Mouse (Mus musculus) heart, embryonic 13.5 days (tissue): ENCODE data around the gene Fgd5. TPM values are rescaled to one million over a fixed set of nuclear protein-coding genes. Genes with fewer than 3 reads are reported as not detected.

Experiments used
- ATAC-seq: fragments of 200-750 bp; cut with Nextera tagmentation; 2 replicates; pipeline ENCODE4 v1.8.0; 2017; ENCODE audit warnings: moderate TSS enrichment; ENCODE audit not compliant: insufficient number of reproducible peaks, low FRiP score, low TSS enrichment; ENCODE audit errors: extremely low read depth
- H3K27ac ChIP-seq: fragments of 300-500 bp; sonication (generic); replicated peaks from 2 replicates; pipeline ENCODE4 v1.5.1; 2015; ENCODE audit warnings: moderate library complexity, mild to moderate bottlenecking, inconsistent platforms
- H3K27me3 ChIP-seq: fragments of 300-500 bp; sonication (generic); replicated peaks from 2 replicates; pipeline ENCODE4 v1.6.1; 2015; ENCODE audit warnings: mild to moderate bottlenecking, inconsistent platforms
- H3K36me3 ChIP-seq: fragments of 300-500 bp; sonication (generic); 2 replicates; pipeline ENCODE4 v1.6.1; 2015; ENCODE audit warnings: mild to moderate bottlenecking, inconsistent platforms
- H3K4me1 ChIP-seq: fragments of 300-500 bp; sonication (generic); 2 replicates; pipeline ENCODE4 v1.6.1; 2015; ENCODE audit warnings: inconsistent platforms
- H3K4me2 ChIP-seq: fragments of 300-500 bp; sonication (generic); 2 replicates; pipeline ENCODE4 v1.6.1; 2015; ENCODE audit warnings: inconsistent platforms, mild to moderate bottlenecking, moderate library complexity
- H3K4me3 ChIP-seq: fragments of 300-500 bp; sonication (generic); 2 replicates; pipeline ENCODE4 v1.5.1; 2015; ENCODE audit warnings: moderate library complexity, mild to moderate bottlenecking, inconsistent platforms
- H3K9ac ChIP-seq: fragments of 300-500 bp; sonication (generic); 2 replicates; pipeline ENCODE4 v1.6.1; 2015; ENCODE audit warnings: inconsistent platforms, mild to moderate bottlenecking, moderate library complexity
- H3K9me3 ChIP-seq: fragments of 300-500 bp; sonication (generic); 2 replicates; pipeline ENCODE4 v1.6.1; 2016; ENCODE audit warnings: inconsistent platforms
- WGBS: fragments of 180-500 bp; shearing (Covaris S2); methylation state at CpG from one replicate; pipeline ENCODE4 v1.1.7; 2015; ENCODE audit warnings: mixed read lengths; 5-methylcytosine and 5-hydroxymethylcytosine counted together
- polyA plus RNA-seq: library from polyadenylated mRNA; unstranded; fragments of >200 nt; fragmentation: Nextera tagmentation; extraction: Ambion mirVana; gene quantifications from 2 replicates; pipeline ENCODE4 v1.2.1, GENCODE M21; 2015

Gene Fgd5
- polyA plus RNA-seq, 1 experiment from 2014 or later = 11.4 TPM

DNA sequence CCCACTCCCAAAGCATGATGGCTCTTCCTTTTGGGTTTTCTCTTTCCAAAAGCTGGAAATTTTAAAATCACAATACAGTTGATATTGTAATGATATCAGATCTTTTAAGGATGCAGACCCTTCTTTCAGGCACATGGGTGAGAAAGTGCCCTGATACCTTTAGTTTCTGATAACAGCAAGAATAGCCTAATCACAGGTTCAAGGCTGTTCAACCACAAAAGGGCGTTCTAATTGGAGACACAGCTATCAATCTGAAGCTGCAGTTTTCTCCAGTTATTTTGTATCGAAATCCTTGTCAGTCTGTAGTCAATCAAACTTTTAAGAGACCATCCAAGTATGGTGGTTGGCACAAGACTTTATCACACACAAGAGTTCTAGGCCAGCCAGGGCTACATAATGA lies 115.2 kb downstream of the Fgd5 start:
- Histone ChIP-seq H3K9ac (no peak overlapping the region), H3K27ac (no peak overlapping the region), H3K36me3 (no peaks in the 10 kb centered on the region), H3K4me3 (no peak overlapping the region), H3K4me2 (no peak overlapping the region; the same call in 1 of the 2 replicates), H3K27me3 (no peaks in the 10 kb centered on the region), H3K4me1 (peaks cover 53% of the 10 kb centered on the region), H3K9me3 (no peaks in the 10 kb centered on the region)
- WGBS = 79% methylated on average over 2 of the region's 2 CpGs
- ATAC-seq = no peak

DNA sequence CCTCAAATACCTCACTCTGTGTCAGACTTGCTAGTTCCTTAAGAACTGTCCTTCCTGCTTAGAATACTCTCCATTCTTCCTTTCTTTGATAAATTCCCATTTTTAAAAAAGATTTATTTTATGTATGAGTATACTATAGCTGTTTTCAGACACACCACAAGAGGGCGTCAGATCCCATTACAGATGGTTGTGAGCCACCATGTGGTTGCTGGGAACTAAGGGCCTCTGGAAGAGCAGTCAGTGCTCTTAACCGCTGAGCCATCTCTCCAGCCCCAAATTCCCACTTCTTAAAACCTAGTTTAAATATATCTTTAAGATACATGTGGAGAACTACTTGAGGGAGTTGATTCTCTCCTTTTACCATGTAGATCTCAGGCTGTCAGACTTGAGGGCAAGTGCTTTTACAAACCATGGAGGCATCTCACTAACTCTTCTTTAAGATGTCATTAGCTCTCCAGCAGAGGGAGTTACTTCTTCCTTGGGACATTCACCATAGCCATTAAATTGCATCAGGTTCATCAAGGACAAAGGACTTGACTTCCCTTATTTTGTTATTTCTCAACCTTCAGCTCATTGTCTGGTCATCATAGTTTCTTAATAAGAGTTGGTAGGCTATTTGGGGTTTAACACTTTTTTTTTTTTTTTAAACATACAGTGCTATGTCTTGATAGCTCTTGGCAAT lies 122.1 kb downstream of the Fgd5 start:
- Histone ChIP-seq H3K4me2 (no peak overlapping the region), H3K4me1 (peaks cover 39% of the 10 kb centered on the region), H3K27me3 (no peaks in the 10 kb centered on the region), H3K9me3 (no peaks in the 10 kb centered on the region), H3K27ac (no peak overlapping the region), H3K36me3 (peaks cover 8% of the 10 kb centered on the region; the same call in 1 of the 2 replicates), H3K4me3 (no peak overlapping the region), H3K9ac (no peak overlapping the region)
- ATAC-seq = no peak
- WGBS = 62% methylated on average over 2 of the region's 2 CpGs

DNA sequence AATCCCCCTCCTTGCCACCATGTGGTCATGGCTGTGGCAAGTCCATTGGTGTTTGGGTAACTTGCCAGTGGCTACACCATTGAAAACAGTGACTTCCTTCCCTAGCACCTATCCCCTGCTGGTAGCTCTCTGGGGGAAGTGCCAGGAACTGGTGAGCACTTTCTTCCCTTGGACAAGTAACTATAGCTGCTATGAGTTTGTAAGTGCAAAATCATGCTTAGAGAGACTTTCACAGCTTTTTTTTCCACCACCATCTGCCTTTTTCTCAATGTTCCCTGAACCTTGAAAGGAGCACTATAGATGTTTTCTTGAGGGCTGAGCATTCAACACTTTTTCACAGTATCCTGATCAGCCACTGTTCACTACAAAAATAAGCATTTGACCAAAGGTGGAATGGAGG lies 145.9 kb downstream of the Fgd5 start:
- Histone ChIP-seq H3K4me3 (no peak overlapping the region), H3K27me3 (no peaks in the 10 kb centered on the region), H3K4me1 (no peaks in the 10 kb centered on the region), H3K4me2 (no peak overlapping the region), H3K36me3 (peaks cover 5% of the 10 kb centered on the region; the same call in 1 of the 2 replicates), H3K9me3 (no peaks in the 10 kb centered on the region), H3K27ac (no peak overlapping the region), H3K9ac (no peak overlapping the region)
- no peak for ATAC-seq

Other genes with a start within 250 kb of the Fgd5 start
- gene Grip2, start 151.6 kb upstream of the Fgd5 start, polyA plus RNA-seq = 6.7 and 7.4 TPM in 2 replicates
- gene Ccdc174, start 100.8 kb upstream of the Fgd5 start, polyA plus RNA-seq = 22.3 and 24.0 TPM in 2 replicates
- 0.15 and 0.27 TPM in 2 replicates for gene 4930590J08Rik, start 76.1 kb upstream of the Fgd5 start, polyA plus RNA-seq
- gene Nr2c2, start 112.5 kb downstream of the Fgd5 start, polyA plus RNA-seq = 10.2 and 10.3 TPM in 2 replicates
- gene Mrps25, start 205.2 kb downstream of the Fgd5 start, polyA plus RNA-seq = 66.8 and 81.7 TPM in 2 replicates
- gene Rbsn, start 236.0 kb downstream of the Fgd5 start, polyA plus RNA-seq = 13.6 and 14.7 TPM in 2 replicates